ENCODE assay signal across 11 mouse cellular contexts in the genomic region with DNA sequence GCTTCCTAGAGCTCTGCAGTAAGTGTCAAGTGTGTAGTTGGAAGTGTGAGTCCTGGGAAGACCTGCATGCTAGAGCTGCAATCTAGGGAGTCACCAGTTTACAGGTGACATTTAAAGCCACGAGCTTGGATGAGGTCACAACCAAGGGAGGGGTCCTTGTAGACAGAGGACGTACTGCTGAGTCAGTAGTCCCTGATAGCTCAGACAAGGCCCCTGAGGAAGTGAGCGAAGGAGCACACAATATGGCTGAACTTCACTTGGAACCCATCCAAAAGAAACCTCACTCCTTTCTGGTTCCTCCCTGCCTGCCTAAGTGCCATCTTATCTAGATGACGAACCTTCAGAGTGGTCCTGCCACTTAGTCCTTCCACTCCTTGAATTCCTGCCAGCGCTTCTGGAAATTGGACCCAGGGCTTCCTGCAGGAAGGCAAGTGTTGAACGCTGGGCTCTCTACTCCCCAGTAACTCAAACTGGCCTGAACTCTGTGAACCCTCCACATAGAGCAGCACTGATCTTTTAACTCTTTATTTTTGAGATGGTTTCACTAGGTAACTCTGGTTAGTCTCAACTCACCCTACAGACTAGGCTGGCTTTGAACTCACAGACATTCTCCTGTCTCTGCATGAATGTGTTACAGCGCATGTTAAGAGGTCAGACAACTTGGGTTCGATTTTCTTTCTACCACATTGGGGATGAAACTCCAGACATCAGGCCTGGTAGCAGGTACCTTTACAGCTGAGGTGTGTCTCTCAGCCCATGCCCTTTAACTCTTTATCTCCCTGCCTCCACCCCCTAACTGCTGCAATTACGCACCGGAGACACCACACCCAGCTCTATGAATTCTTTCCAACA. TPM values are rescaled to one million over a fixed set of nuclear protein-coding genes. Genes with fewer than 3 reads are reported as not detected.
A peak's percentile ranks its signal among the peaks of the same experiment; 100 is the strongest.
DNase-seq lines count a peak whose midpoint lies in the region; ATAC-seq and TF ChIP-seq lines count a peak whose summit lies in the region.
"Had no signal": no experiment of that assay in that cellular context is flagged by ENCODE, and none has a peak within 500 bp of the region (broad histone marks: within the 10 kb centered on the region; RNA-seq: fewer than 3 reads in every experiment).

No protein-coding gene starts in this region.

- no peak overlapping the region for H3K9ac ChIP-seq in heart, embryonic 15.5 days
- peak overlapping the region; percentile 21; the same call in 1 of the 2 replicates for H3K9ac ChIP-seq in liver, postnatal 0 days (replicated peaks)
- H3K9ac ChIP-seq in midbrain, embryonic 14.5 days (replicated peaks; ENCODE audit: low read length) = no peak overlapping the region

- no peak for DNase-seq in heart, adult 11 months
- DNase-seq in G1E (ENCODE audit: low spot score) = peak; percentile 37
- DNase-seq in liver, postnatal 0 days = no peak
- no peak for DNase-seq in midbrain, embryonic 14.5 days
- no peak for DNase-seq in embryo, embryonic 10 days (ENCODE audit: low spot score)
- no peak for DNase-seq in yolk sac, embryonic 10.5 days (ENCODE audit: low spot score)
- DNase-seq: cerebellum, adult 11-12 months; gastrocnemius, postnatal 36 days; kidney, adult 8-10 months had no signal

- H3K4me2 ChIP-seq in heart, embryonic 15.5 days = no peak overlapping the region
- peak overlapping the region; percentile 56 for H3K4me2 ChIP-seq in liver, postnatal 0 days (ENCODE audit: low read depth, low read length)
- H3K4me2 ChIP-seq in midbrain, embryonic 14.5 days (ENCODE audit: low read length) = no peak overlapping the region

- H3K4me1 ChIP-seq in heart, embryonic 15.5 days (replicated peaks) = peaks cover 29% of the 10 kb centered on the region
- H3K4me1 ChIP-seq in G1E (ENCODE audit: insufficient read depth, low read depth, low read length) = peaks cover 32% of the 10 kb centered on the region
- peaks cover 31% of the 10 kb centered on the region for H3K4me1 ChIP-seq in liver, postnatal 0 days (ENCODE audit: insufficient read depth)
- H3K4me1 ChIP-seq in midbrain, embryonic 14.5 days (ENCODE audit: control insufficient read depth, insufficient read depth, low read length) = peaks cover 14% of the 10 kb centered on the region

- WGBS in heart, embryonic 15.5 days = 48% methylated on average over 10 of the region's 10 CpGs
- WGBS in liver, postnatal 0 days (ENCODE audit: insufficient replicate concordance) = 50% methylated on average over 10 of the region's 10 CpGs
- WGBS in midbrain, embryonic 14.5 days = 81% methylated on average over 10 of the region's 10 CpGs

- no peaks in the 10 kb centered on the region for H3K36me3 ChIP-seq in heart, embryonic 15.5 days
- peaks cover 10% of the 10 kb centered on the region for H3K36me3 ChIP-seq in G1E (replicated peaks)
- H3K36me3 ChIP-seq in liver, postnatal 0 days (replicated peaks; ENCODE audit: insufficient read depth, low read length) = no peaks in the 10 kb centered on the region
- no peaks in the 10 kb centered on the region for H3K36me3 ChIP-seq in midbrain, embryonic 14.5 days (ENCODE audit: control insufficient read depth, insufficient read depth, low read length)

- no peak for TF ChIP-seq EP300 in liver, postnatal 0 days (IDR thresholded peaks at IDR 0.05; ENCODE audit: low read depth)

- H3K9me3 ChIP-seq in heart, embryonic 15.5 days (replicated peaks) = no peaks in the 10 kb centered on the region
- no peaks in the 10 kb centered on the region for H3K9me3 ChIP-seq in G1E (replicated peaks)
- H3K9me3 ChIP-seq in liver, postnatal 0 days (ENCODE audit: low read length) = no peaks in the 10 kb centered on the region
- no peaks in the 10 kb centered on the region for H3K9me3 ChIP-seq in midbrain, embryonic 14.5 days (ENCODE audit: control insufficient read depth, low read length)

- H3K27ac ChIP-seq in heart, embryonic 15.5 days = no peak overlapping the region
- H3K27ac ChIP-seq in liver, postnatal 0 days (ENCODE audit: low read depth) = peak overlapping the region; percentile 66
- no peak overlapping the region for H3K27ac ChIP-seq in midbrain, embryonic 14.5 days (replicated peaks; ENCODE audit: low read depth, low read length)

- TF ChIP-seq CTCF in G1E (IDR thresholded peaks at IDR 0.05; ENCODE audit: low read depth, low read length) = no peak
- TF ChIP-seq CTCF in liver, postnatal 0 days (IDR thresholded peaks at IDR 0.05; ENCODE audit: low read depth) = no peak

- H3K4me3 ChIP-seq in heart, embryonic 15.5 days = no peak overlapping the region
- H3K4me3 ChIP-seq in G1E (ENCODE audit: low read depth, low read length) = no peak overlapping the region; the same call in 1 of the 2 replicates
- 0 out of 2 replicates have a peak overlapping the region, but pooled peaks have one; percentile 7 for H3K4me3 ChIP-seq in liver, postnatal 0 days (ENCODE audit: low read depth, low read length)
- H3K4me3 ChIP-seq in midbrain, embryonic 14.5 days (replicated peaks; ENCODE audit: low read depth, low read length) = no peak overlapping the region

- no peaks in the 10 kb centered on the region for H3K27me3 ChIP-seq in heart, embryonic 15.5 days
- H3K27me3 ChIP-seq in G1E (ENCODE audit: insufficient read depth, low read length) = peaks cover 5% of the 10 kb centered on the region; the same call in 1 of the 2 replicates
- no peaks in the 10 kb centered on the region for H3K27me3 ChIP-seq in liver, postnatal 0 days (ENCODE audit: insufficient read depth, low read length)
- no peaks in the 10 kb centered on the region for H3K27me3 ChIP-seq in midbrain, embryonic 14.5 days (ENCODE audit: control insufficient read depth, insufficient read depth, low read length)

- ATAC-seq in heart, embryonic 15.5 days (replicated peaks; ENCODE audit: insufficient number of reproducible peaks, insufficient read depth, low FRiP score, low read depth) = peak; percentile 29; the same call in 1 of the 2 replicates
- ATAC-seq in G1E (ENCODE audit: extremely low read depth, insufficient number of reproducible peaks, low FRiP score, poor library complexity, severe bottlenecking) = no peak
- peak; percentile 83 for ATAC-seq in erythroid progenitor cell, adult 5-6 weeks (replicated peaks; ENCODE audit: low FRiP score, poor library complexity, severe bottlenecking)
- ATAC-seq in liver, postnatal 0 days = peak; percentile 82
- ATAC-seq in midbrain, embryonic 14.5 days (ENCODE audit: low FRiP score, low TSS enrichment) = no peak

RNA-seq across cellular contexts. Expression of a gene that starts 12.2 kb away (rescaled TPM):
- 1,079 and 1,146 TPM in 2 replicates for polyA plus RNA-seq in heart, embryonic 15.5 days (2015; fragmentation: Nextera tagmentation; extraction: Ambion mirVana)
- total RNA-seq in G1E (2014; fragmentation: Nextera tagmentation) (1,458 and 1,815 TPM in 2 replicates), G1E (2017) (554 and 587 TPM in 2 replicates)
- 445 and 449 TPM in 2 replicates for polyA plus RNA-seq in G1E (2012)
- total RNA-seq in erythroid progenitor cell, adult 5-6 weeks (2015; ENCODE audit: low replicate concordance) = 310 and 338 TPM in 2 replicates
- total RNA-seq in erythroid progenitor cell, adult 5-6 weeks (2017; ENCODE audit: low replicate concordance) = 98.2 and 201 TPM in 2 replicates
- polyA plus RNA-seq in liver, postnatal 0 days (2015; fragmentation: Nextera tagmentation; extraction: Ambion mirVana) = 388 and 399 TPM in 2 replicates
- 1,201 and 1,312 TPM in 2 replicates for polyA plus RNA-seq in midbrain, embryonic 14.5 days (2014; fragmentation: Nextera tagmentation; extraction: Ambion mirVana)

RNA-seq across cellular contexts. Expression of a gene that starts 13.9 kb away (rescaled TPM):
- 99.0 and 118 TPM in 2 replicates for polyA plus RNA-seq in heart, embryonic 15.5 days (2015; fragmentation: Nextera tagmentation; extraction: Ambion mirVana)
- 38.1 and 47.6 TPM in 2 replicates for total RNA-seq in G1E (2014; fragmentation: Nextera tagmentation)
- total RNA-seq in G1E (2017) = 88.0 and 111 TPM in 2 replicates
- 114 and 127 TPM in 2 replicates for polyA plus RNA-seq in G1E (2012)
- 26.8 and 36.4 TPM in 2 replicates for total RNA-seq in erythroid progenitor cell, adult 5-6 weeks (2015; ENCODE audit: low replicate concordance)
- total RNA-seq in erythroid progenitor cell, adult 5-6 weeks (2017; ENCODE audit: low replicate concordance) = 45.7 and 86.4 TPM in 2 replicates
- polyA plus RNA-seq in liver, postnatal 0 days (2015; fragmentation: Nextera tagmentation; extraction: Ambion mirVana) = 86.0 and 90.6 TPM in 2 replicates
- polyA plus RNA-seq in midbrain, embryonic 14.5 days (2014; fragmentation: Nextera tagmentation; extraction: Ambion mirVana) = 132 and 150 TPM in 2 replicates

RNA-seq across cellular contexts. Expression of a gene that starts 27.9 kb away (rescaled TPM):
- polyA plus RNA-seq in heart, embryonic 15.5 days (2015; fragmentation: Nextera tagmentation; extraction: Ambion mirVana) = 21.5 and 23.7 TPM in 2 replicates
- total RNA-seq in G1E (2014; fragmentation: Nextera tagmentation) (90.0 and 96.0 TPM in 2 replicates), G1E (2017) (5.6 and 8.6 TPM in 2 replicates)
- 11.7 and 13.9 TPM in 2 replicates for polyA plus RNA-seq in G1E (2012)
- 25.6 and 32.3 TPM in 2 replicates for total RNA-seq in erythroid progenitor cell, adult 5-6 weeks (2015; ENCODE audit: low replicate concordance)
- 6.4 and 10.9 TPM in 2 replicates for total RNA-seq in erythroid progenitor cell, adult 5-6 weeks (2017; ENCODE audit: low replicate concordance)
- 11.7 and 12.1 TPM in 2 replicates for polyA plus RNA-seq in liver, postnatal 0 days (2015; fragmentation: Nextera tagmentation; extraction: Ambion mirVana)
- polyA plus RNA-seq in midbrain, embryonic 14.5 days (2014; fragmentation: Nextera tagmentation; extraction: Ambion mirVana) = 38.2 and 43.4 TPM in 2 replicates

RNA-seq across cellular contexts. Expression of a gene that starts 28.0 kb away (rescaled TPM):
- polyA plus RNA-seq in heart, embryonic 15.5 days (2015; fragmentation: Nextera tagmentation; extraction: Ambion mirVana) = 35.2 and 39.2 TPM in 2 replicates
- total RNA-seq in G1E (2014; fragmentation: Nextera tagmentation) (27.8 and 31.8 TPM in 2 replicates), G1E (2017) (45.5 and 47.0 TPM in 2 replicates)
- polyA plus RNA-seq in G1E (2012) = 5.3 and 14.1 TPM in 2 replicates
- 19.3 and 19.8 TPM in 2 replicates for total RNA-seq in erythroid progenitor cell, adult 5-6 weeks (2015; ENCODE audit: low replicate concordance)
- total RNA-seq in erythroid progenitor cell, adult 5-6 weeks (2017; ENCODE audit: low replicate concordance) = 3.2 and 8.5 TPM in 2 replicates
- polyA plus RNA-seq in liver, postnatal 0 days (2015; fragmentation: Nextera tagmentation; extraction: Ambion mirVana) = 20.3 and 24.2 TPM in 2 replicates
- 48.4 and 50.1 TPM in 2 replicates for polyA plus RNA-seq in midbrain, embryonic 14.5 days (2014; fragmentation: Nextera tagmentation; extraction: Ambion mirVana)

RNA-seq across cellular contexts. Expression of a gene that starts 33.6 kb away (rescaled TPM):
- polyA plus RNA-seq in heart, embryonic 15.5 days (2015; fragmentation: Nextera tagmentation; extraction: Ambion mirVana) = 72.3 and 83.3 TPM in 2 replicates
- total RNA-seq in G1E (2014; fragmentation: Nextera tagmentation) (41.1 and 42.9 TPM in 2 replicates), G1E (2017) (51.6 and 56.9 TPM in 2 replicates)
- 23.4 and 25.0 TPM in 2 replicates for polyA plus RNA-seq in G1E (2012)
- 7.2 and 8.4 TPM in 2 replicates for total RNA-seq in erythroid progenitor cell, adult 5-6 weeks (2015; ENCODE audit: low replicate concordance)
- 12.8 and 15.9 TPM in 2 replicates for total RNA-seq in erythroid progenitor cell, adult 5-6 weeks (2017; ENCODE audit: low replicate concordance)
- polyA plus RNA-seq in liver, postnatal 0 days (2015; fragmentation: Nextera tagmentation; extraction: Ambion mirVana) = 19.5 and 19.6 TPM in 2 replicates
- 49.6 and 50.0 TPM in 2 replicates for polyA plus RNA-seq in midbrain, embryonic 14.5 days (2014; fragmentation: Nextera tagmentation; extraction: Ambion mirVana)

Comparison
In these comparisons a context has a peak if more than half of its experiments do, and no peak if none do; other contexts are left out.
1. ATAC-seq: peak in heart, embryonic 15.5 days (single experiment), erythroid progenitor cell, adult 5-6 weeks (single experiment) and liver, postnatal 0 days (single experiment); none in G1E (single experiment) and midbrain, embryonic 14.5 days (single experiment).